In genomic region chr13:112435241-112436075, GRCm38 (mm10) we compare ENCODE assay signal across 31 mouse cellular contexts. TPM values are rescaled to one million over a fixed set of nuclear protein-coding genes. Genes with fewer than 3 reads are reported as not detected.
DNase-seq lines count a peak whose midpoint lies in the region; ATAC-seq and TF ChIP-seq lines count a peak whose summit lies in the region.
"Had no signal": no experiment of that assay in that cellular context is flagged by ENCODE, and none has a peak within 500 bp of the region (broad histone marks: within the 10 kb centered on the region; RNA-seq: fewer than 3 reads in every experiment).

No protein-coding gene starts in this region.

- H3K4me2 ChIP-seq in lung, postnatal 0 days (replicated peaks; ENCODE audit: low read depth, low read length): no peak overlapping the region
- H3K4me2 ChIP-seq in stomach, postnatal 0 days (replicated peaks; ENCODE audit: low read depth): no peak overlapping the region
- H3K4me2 ChIP-seq in forebrain, embryonic 12.5 days: no peak overlapping the region
- H3K4me2 ChIP-seq: embryonic facial prominence, embryonic 15.5 days; forebrain, embryonic 13.5 days; heart, embryonic 11.5 days; hindbrain, embryonic 13.5 days; liver, embryonic 15.5 days; lung, embryonic 15.5 days; neural tube, embryonic 13.5 days; stomach, embryonic 15.5 days had no signal

- no peaks in the 10 kb centered on the region; the same call in 1 of the 2 replicates for H3K4me1 ChIP-seq in lung, postnatal 0 days (ENCODE audit: insufficient read depth, low read depth, low read length)
- peaks cover 9% of the 10 kb centered on the region for H3K4me1 ChIP-seq in stomach, postnatal 0 days (replicated peaks; ENCODE audit: control insufficient read depth, insufficient read depth)
- peaks cover 14% of the 10 kb centered on the region for H3K4me1 ChIP-seq in forebrain, embryonic 12.5 days

- no peak overlapping the region for H3K27ac ChIP-seq in lung, postnatal 0 days (ENCODE audit: low read length)
- no peak overlapping the region for H3K27ac ChIP-seq in stomach, postnatal 0 days (replicated peaks)
- no peak overlapping the region for H3K27ac ChIP-seq in forebrain, embryonic 12.5 days
- H3K27ac ChIP-seq: embryonic facial prominence, embryonic 15.5 days; forebrain, embryonic 13.5 days; hindbrain, embryonic 13.5 days; liver, embryonic 15.5 days; lung, embryonic 15.5 days; midbrain, embryonic 10.5 days; neural tube, embryonic 13.5 days; stomach, embryonic 15.5 days had no signal

- no peak for ATAC-seq in lung, postnatal 0 days
- ATAC-seq in stomach, postnatal 0 days (ENCODE audit: low FRiP score, low TSS enrichment): peak; percentile 66
- ATAC-seq in forebrain, embryonic 12.5 days (ENCODE audit: low FRiP score): no peak
- ATAC-seq: activated CD4-positive, CD25-positive, alpha-beta regulatory T cell, adult 4 months; forebrain, embryonic 13.5 days; intestine, postnatal 0 days had no signal

- no peaks in the 10 kb centered on the region for H3K36me3 ChIP-seq in lung, postnatal 0 days (ENCODE audit: insufficient read depth, low read length)
- no peaks in the 10 kb centered on the region for H3K36me3 ChIP-seq in stomach, postnatal 0 days (ENCODE audit: control insufficient read depth, insufficient read depth, low read length)
- no peaks in the 10 kb centered on the region for H3K36me3 ChIP-seq in forebrain, embryonic 12.5 days (replicated peaks)
- H3K36me3 ChIP-seq: embryonic facial prominence, embryonic 15.5 days; hindbrain, embryonic 13.5 days; liver, embryonic 15.5 days; lung, embryonic 15.5 days; midbrain, embryonic 10.5 days; neural tube, embryonic 13.5 days; stomach, embryonic 15.5 days had no signal

- TF ChIP-seq CTCF in lung, postnatal 0 days (IDR thresholded peaks at IDR 0.05): no peak
- TF ChIP-seq CTCF in stomach, postnatal 0 days (IDR thresholded peaks at IDR 0.05; ENCODE audit: low read depth): no peak

- H3K9ac ChIP-seq in lung, postnatal 0 days (replicated peaks; ENCODE audit: low read depth): no peak overlapping the region
- H3K9ac ChIP-seq in stomach, postnatal 0 days (ENCODE audit: low read length): no peak overlapping the region
- no peak overlapping the region for H3K9ac ChIP-seq in forebrain, embryonic 12.5 days
- H3K9ac ChIP-seq: embryonic facial prominence, embryonic 15.5 days; forebrain, embryonic 13.5 days; hindbrain, embryonic 13.5 days; liver, embryonic 15.5 days; lung, embryonic 15.5 days; neural tube, embryonic 13.5 days; stomach, embryonic 15.5 days had no signal

- 41% methylated on average over 8 of the region's 8 CpGs for WGBS in lung, postnatal 0 days
- WGBS in stomach, postnatal 0 days: 36% methylated on average over 8 of the region's 8 CpGs
- WGBS in forebrain, embryonic 12.5 days: 80% methylated on average over 8 of the region's 8 CpGs

- peak; percentile 85 for DNase-seq in heart, adult 11 months
- no peak for DNase-seq in heart, postnatal 14 days
- peak; percentile 28 for DNase-seq in lung, postnatal 0 days (ENCODE audit: low spot score)
- no peak for DNase-seq in lung, postnatal 14 days
- peak; percentile 14 for DNase-seq in thymus, postnatal 4 days
- no peak for DNase-seq in thymus, postnatal 14 days
- DNase-seq in stomach, postnatal 0 days (ENCODE audit: low spot score): peak; percentile 64
- DNase-seq: adrenal gland, adult 2 months; adrenal gland, postnatal 36 days; cerebellum, adult 18-20 months; cerebellum, postnatal 10 days; gastrocnemius, postnatal 14 days; heart, postnatal 4 days; kidney, adult 9 months; kidney, postnatal 36 days; left cerebral cortex, postnatal 4 days; right cerebral cortex, postnatal 4 days had no signal

- TF ChIP-seq EP300 in lung, postnatal 0 days (IDR thresholded peaks at IDR 0.05): peak; percentile 47; the same call in 1 of the 2 replicates
- no peak for TF ChIP-seq EP300 in stomach, postnatal 0 days (optimal IDR thresholded peaks at IDR 0.05)

- intact Hi-C loops in heart, postnatal 14 days (cut with DNase I): no loop called here

- H3K9me3 ChIP-seq in lung, postnatal 0 days (ENCODE audit: low read length): no peaks in the 10 kb centered on the region
- no peaks in the 10 kb centered on the region for H3K9me3 ChIP-seq in stomach, postnatal 0 days (ENCODE audit: control insufficient read depth, low read length)
- H3K9me3 ChIP-seq in forebrain, embryonic 12.5 days: no peaks in the 10 kb centered on the region
- H3K9me3 ChIP-seq: embryonic facial prominence, embryonic 15.5 days; forebrain, embryonic 13.5 days; hindbrain, embryonic 13.5 days; liver, embryonic 15.5 days; lung, embryonic 15.5 days; midbrain, embryonic 10.5 days; neural tube, embryonic 13.5 days; stomach, embryonic 15.5 days had no signal

- H3K27me3 ChIP-seq in lung, postnatal 0 days (replicated peaks; ENCODE audit: insufficient read depth, low read length): no peaks in the 10 kb centered on the region
- H3K27me3 ChIP-seq in stomach, postnatal 0 days (ENCODE audit: control insufficient read depth, insufficient read depth, low read length): no peaks in the 10 kb centered on the region
- H3K27me3 ChIP-seq in forebrain, embryonic 12.5 days: no peaks in the 10 kb centered on the region
- H3K27me3 ChIP-seq: CH12.LX; embryonic facial prominence, embryonic 15.5 days; forebrain, embryonic 13.5 days; lung, embryonic 15.5 days; neural tube, embryonic 13.5 days; stomach, embryonic 15.5 days had no signal

- no peak overlapping the region for H3K4me3 ChIP-seq in lung, postnatal 0 days (ENCODE audit: low read depth, low read length)
- H3K4me3 ChIP-seq in stomach, postnatal 0 days (ENCODE audit: low read depth, low read length): no peak overlapping the region
- H3K4me3 ChIP-seq in forebrain, embryonic 12.5 days (replicated peaks): no peak overlapping the region
- H3K4me3 ChIP-seq: embryonic facial prominence, embryonic 15.5 days; forebrain, embryonic 13.5 days; hindbrain, embryonic 13.5 days; liver, embryonic 15.5 days; lung, embryonic 15.5 days; midbrain, embryonic 10.5 days; myocyte; neural tube, embryonic 13.5 days; stomach, embryonic 15.5 days had no signal

RNA-seq across cellular contexts. Expression of gene Il6st, which starts 28.4 kb away (rescaled TPM):
- total RNA-seq in heart, postnatal 14 days (2021): 100 to 1,000 TPM; 184 to 192 TPM
- 30.4 and 33.7 TPM in 2 replicates for polyA plus RNA-seq in lung, postnatal 0 days (2015; fragmentation: Nextera tagmentation; extraction: Ambion mirVana)
- polyA plus RNA-seq in stomach, postnatal 0 days (2015; fragmentation: Nextera tagmentation; extraction: Ambion mirVana): 22.2 and 25.8 TPM in 2 replicates
- polyA plus RNA-seq in forebrain, embryonic 12.5 days (2016; fragmentation: Nextera tagmentation; extraction: Ambion mirVana): 30.4 and 31.6 TPM in 2 replicates

Comparison
In these comparisons a context has a peak if more than half of its experiments do, and no peak if none do; other contexts are left out.
1. DNase-seq: peak in heart, adult 11 months (single experiment), lung, postnatal 0 days (single experiment), thymus, postnatal 4 days (single experiment) and stomach, postnatal 0 days (single experiment); none in heart, postnatal 14 days (0 of 2), lung, postnatal 14 days (single experiment) and thymus, postnatal 14 days (single experiment).